Mouse (Mus musculus): ENCODE measurements around the gene Colca2. TPM values are rescaled to one million over a fixed set of nuclear protein-coding genes. Genes with fewer than 3 reads are reported as not detected.

Colca2 gene
- 0.11 and 0.36 TPM in 2 replicates for polyA plus RNA-seq (2012)

GRCm38 (mm10) chr9:51278500-51279381, at the start of gene Colca2:
Colca2 (minus strand) TSS chr9:51278569.

Other genes starting within 250 kb of the Colca2 start
- gene Btg4, start 217.7 kb downstream of the Colca2 start, polyA plus RNA-seq (2012), result not detected in 2 replicates
- 7.1 and 7.3 TPM in 2 replicates for gene Layn, start 201.5 kb downstream of the Colca2 start, polyA plus RNA-seq (2012)
- gene 4833427G06Rik, start 176.5 kb downstream of the Colca2 start, polyA plus RNA-seq (2012), result not detected in 2 replicates
- gene Gm32742, start 113.1 kb downstream of the Colca2 start, polyA plus RNA-seq (2012), result 0.07 and 0.13 TPM in 2 replicates
- 3.5 and 10.4 TPM in 2 replicates for gene Pou2af1, start 64.9 kb downstream of the Colca2 start, polyA plus RNA-seq (2012)
- 0.24 TPM in 1 of 2 replicates, not detected in the other for gene 1810046K07Rik, start 50.3 kb upstream of the Colca2 start, polyA plus RNA-seq (2012)